Mouse (Mus musculus) naive thymus-derived CD4-positive, alpha-beta T cell, adult 2 months (primary cell): ENCODE results near the gene St8sia2.
"Not testable (repeated sequence)": the region's sequence is repeated elsewhere in the genome, so short reads cannot be mapped to it uniquely, and the experiment has no call there.

Experiments used
- DNase-seq: peaks from one replicate; pipeline ENCODE4 v3.0.0-alpha.2; 2011; ENCODE audit warnings: low read depth

Gene St8sia2

GRCm38 (mm10) chr7:73972157-73972556 lies 41.3 kb downstream of the St8sia2 start:
- DNase-seq: not testable (repeated sequence)

GRCm38 (mm10) chr7:73965164-73965563 lies 48.3 kb downstream of the St8sia2 start:
- DNase-seq: no peak

- no peak for DNase-seq
Observed at GRCm38 (mm10) chr7:73962431-73962830, 51.1 kb downstream of the St8sia2 start.

- DNase-seq: no peak
Observed at GRCm38 (mm10) chr7:73954441-73954840, 59.0 kb downstream of the St8sia2 start.

- no peak for DNase-seq
Observed at GRCm38 (mm10) chr7:73953131-73953530, 60.4 kb downstream of the St8sia2 start.

- DNase-seq: no peak
Observed at GRCm38 (mm10) chr7:73941640-73942039, 71.8 kb downstream of the St8sia2 start.

GRCm38 (mm10) chr7:73939236-73939635 lies 74.3 kb downstream of the St8sia2 start:
- no peak for DNase-seq

GRCm38 (mm10) chr7:73938046-73938810 lies 75.3 kb downstream of the St8sia2 start:
- no peak for DNase-seq

GRCm38 (mm10) chr7:73936119-73936518 lies 77.4 kb downstream of the St8sia2 start:
- DNase-seq: no peak

- DNase-seq: no peak
Observed at GRCm38 (mm10) chr7:73935703-73936102, 77.8 kb downstream of the St8sia2 start.

- no peak for DNase-seq
Observed at GRCm38 (mm10) chr7:73933036-73933435, 80.5 kb downstream of the St8sia2 start.

GRCm38 (mm10) chr7:73920921-73921485 lies 92.5 kb downstream of the St8sia2 start:
- DNase-seq: no peak

GRCm38 (mm10) chr7:73917633-73918311 lies 95.7 kb downstream of the St8sia2 start:
- DNase-seq: no peak

GRCm38 (mm10) chr7:73911899-73912298 lies 101.6 kb downstream of the St8sia2 start:
- no peak for DNase-seq

- DNase-seq: no peak
Observed at GRCm38 (mm10) chr7:73910843-73911242, 102.6 kb downstream of the St8sia2 start.

- DNase-seq: no peak
Observed at GRCm38 (mm10) chr7:73909432-73910205, 103.9 kb downstream of the St8sia2 start.

GRCm38 (mm10) chr7:73894506-73894905 lies 119.0 kb downstream of the St8sia2 start:
- DNase-seq: no peak

- DNase-seq: no peak
Observed at GRCm38 (mm10) chr7:73891830-73892229, 121.7 kb downstream of the St8sia2 start.

- DNase-seq: no peak
Observed at GRCm38 (mm10) chr7:73890891-73891610, 122.4 kb downstream of the St8sia2 start.

- DNase-seq: no peak
Observed at GRCm38 (mm10) chr7:73890466-73890865, 123.0 kb downstream of the St8sia2 start.
